Comparison of ENCODE assay signal across 14 mouse cellular contexts in genomic region chr14:122762603-122763002, GRCm38 (mm10).
"Had no signal": no experiment of that assay in that cellular context is flagged by ENCODE, and none has a peak within 500 bp of the region (broad histone marks: within the 10 kb centered on the region; RNA-seq: fewer than 3 reads in every experiment).

No protein-coding gene starts in this region.

- H3K9ac ChIP-seq: kidney, embryonic 15.5 days; limb, embryonic 15.5 days; liver, embryonic 12.5 days; lung, embryonic 15.5 days; neural tube, embryonic 15.5 days had no signal

- H3K27me3 ChIP-seq: kidney, embryonic 15.5 days; limb, embryonic 15.5 days; liver, embryonic 12.5 days; lung, embryonic 15.5 days; neural tube, embryonic 15.5 days had no signal

- H3K9me3 ChIP-seq: kidney, embryonic 15.5 days; limb, embryonic 15.5 days; liver, embryonic 12.5 days; lung, embryonic 15.5 days; neural tube, embryonic 15.5 days had no signal

- H3K27ac ChIP-seq: kidney, embryonic 15.5 days; limb, embryonic 15.5 days; liver, embryonic 12.5 days; lung, embryonic 15.5 days; neural tube, embryonic 15.5 days had no signal

- H3K4me1 ChIP-seq: kidney, embryonic 15.5 days; limb, embryonic 15.5 days; lung, embryonic 15.5 days; neural tube, embryonic 15.5 days had no signal

- H3K36me3 ChIP-seq: kidney, embryonic 15.5 days; limb, embryonic 15.5 days; liver, embryonic 12.5 days; lung, embryonic 15.5 days; neural tube, embryonic 15.5 days had no signal

- H3K4me2 ChIP-seq: kidney, embryonic 15.5 days; limb, embryonic 15.5 days; liver, embryonic 12.5 days; lung, embryonic 15.5 days; neural tube, embryonic 15.5 days had no signal

- ATAC-seq: intestine, embryonic 16.5 days; liver, embryonic 12.5 days had no signal

- DNase-seq: kidney, adult 2 months; kidney, postnatal 25 days; layer of hippocampus, adult 9-11 months; layer of hippocampus, postnatal 36 days; right cerebral cortex, adult 18-20 months; right cerebral cortex, postnatal 25 days; thymus, postnatal 4 days had no signal

- H3K4me3 ChIP-seq: kidney, embryonic 15.5 days; limb, embryonic 15.5 days; liver, embryonic 12.5 days; lung, embryonic 15.5 days; myocyte; neural tube, embryonic 15.5 days had no signal
